Mouse (Mus musculus) ES-Bruce4 (cell line): Measurements from ENCODE around the gene Mvk.

Source experiments
- CTCF ChIP-seq: IDR thresholded peaks from one replicate; pipeline ENCODE4 v1.8.1; 2011; ENCODE audit warnings: low read depth, low read length
- POLR2A ChIP-seq: IDR thresholded peaks from one replicate; pipeline ENCODE4 v1.8.1; 2011; ENCODE audit warnings: low read length; ENCODE audit not compliant: insufficient read depth

- no peak for TF ChIP-seq CTCF
- no peak for TF ChIP-seq POLR2A
Observed at GRCm38 (mm10) chr5:114416855-114417254, 27.2 kb upstream of the Mvk start.
